Mouse (Mus musculus) retina, adult 2 months (tissue): ENCODE measurements at regions not wholly inside any gene's neighbourhood (a gene's known extent, or its start where the extent isn't known, plus 50 kb on each side); places are given as distances from the start of the nearest gene placed in this dataset.

Experiments used
- DNase-seq: peaks from one replicate; pipeline ENCODE4 v3.0.0-alpha.2; 2012; ENCODE audit warnings: low read depth, low spot score

GRCm38 (mm10) chr1:55983522-55984066 lies 577.9 kb downstream of the Plcl1 start:
- DNase-seq = no peak

GRCm38 (mm10) chr1:55997074-55997473 lies 591.4 kb downstream of the Plcl1 start:
- no peak for DNase-seq
